1 mouse cellular context compared by ENCODE assay signal in the genomic region with DNA sequence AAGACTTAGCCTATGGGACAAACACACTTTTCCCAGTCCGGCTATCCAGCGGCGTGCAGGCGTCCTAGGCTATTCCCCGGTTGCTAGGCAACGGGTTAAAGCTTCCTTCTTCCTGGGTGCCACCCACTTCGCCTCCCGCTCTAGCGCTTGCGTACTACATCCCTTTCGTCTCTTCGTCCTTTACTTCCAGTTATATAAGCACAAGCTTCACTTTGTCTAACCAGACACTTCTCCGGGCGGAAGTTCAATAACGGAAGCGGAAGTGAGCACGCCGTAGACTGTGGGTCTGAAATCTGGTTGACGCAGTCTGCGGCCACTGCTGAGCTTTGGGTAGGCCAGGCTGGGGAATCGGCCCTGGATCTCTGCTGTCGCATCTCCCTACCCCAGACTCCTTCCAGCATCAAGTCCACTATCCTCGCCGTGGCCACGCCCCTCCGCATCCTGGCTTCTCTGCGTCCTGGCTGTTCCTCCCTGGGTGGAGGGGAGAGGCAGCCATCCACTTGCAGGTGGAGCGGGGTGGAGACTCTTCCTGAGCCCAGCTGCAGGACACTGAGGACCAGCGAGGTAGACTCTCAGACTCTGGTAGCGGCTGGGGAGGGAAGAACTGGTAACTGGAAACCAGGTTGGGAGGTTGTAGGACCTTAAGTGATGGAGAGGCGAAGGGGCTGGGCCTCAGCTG.
TF ChIP-seq lines count a peak whose summit lies in the region.

A gene (plus strand): TSS at position 206 of the 679 bp plus-strand sequence.

TF ChIP-seq in MEL, 35 proteins besides CTCF, POLR2A, EP300 and RAD21 (continued from another document):
- TF ChIP-seq MYC (IDR thresholded peaks at IDR 0.05; ENCODE audit: low read depth, low read length) = no peak; the same call in 1 of the 2 replicates
- TF ChIP-seq MYB (IDR thresholded peaks at IDR 0.05; ENCODE audit: low read depth, low read length) = no peak
- TF ChIP-seq RCOR1 (IDR thresholded peaks at IDR 0.05; ENCODE audit: low read depth, low read length) = peak; percentile 45
- peak; percentile 78 for TF ChIP-seq NELFE (IDR thresholded peaks at IDR 0.05; ENCODE audit: low read depth, low read length)
- peak; percentile 60; the same call in 1 of the 2 replicates for TF ChIP-seq POLR2AphosphoS2 (IDR thresholded peaks at IDR 0.05; ENCODE audit: low read length)
- peak; percentile 48; the same call in 1 of the 2 replicates for TF ChIP-seq MAZ (IDR thresholded peaks at IDR 0.05; ENCODE audit: low read depth, low read length)
- no peak for TF ChIP-seq USF1 (IDR thresholded peaks at IDR 0.05; ENCODE audit: low read depth, low read length)
- TF ChIP-seq TCF12 (IDR thresholded peaks at IDR 0.05; ENCODE audit: low read depth, low read length) = 0 out of 2 replicates have a peak, but pooled peaks have one; percentile 38
- TF ChIP-seq GATA1 (IDR thresholded peaks at IDR 0.05; ENCODE audit: low read depth, low read length) = no peak
- peak; percentile 72 for TF ChIP-seq TBP (IDR thresholded peaks at IDR 0.05; ENCODE audit: low read depth, low read length)
- TF ChIP-seq ELF1 (IDR thresholded peaks at IDR 0.05; ENCODE audit: low read depth, low read length) = peak; percentile 96
- no peak for TF ChIP-seq ZMIZ1 (IDR thresholded peaks at IDR 0.05; ENCODE audit: low read depth, low read length)
- TF ChIP-seq UBTF (IDR thresholded peaks at IDR 0.05; ENCODE audit: borderline replicate concordance, insufficient read depth, low read depth, low read length) = no peak
- TF ChIP-seq ETS1 (IDR thresholded peaks at IDR 0.05; ENCODE audit: low read depth, low read length) = 0 out of 2 replicates have a peak, but pooled peaks have one; percentile 37
- TF ChIP-seq MEF2A (IDR thresholded peaks at IDR 0.05; ENCODE audit: extremely low read depth, insufficient replicate concordance, low read depth, low read length, poor library complexity, severe bottlenecking) = no peak
- TF ChIP-seq SMC3 (IDR thresholded peaks at IDR 0.05; ENCODE audit: low read depth, low read length) = no peak
- no peak for TF ChIP-seq ZC3H11A (IDR thresholded peaks at IDR 0.05; ENCODE audit: low read depth, low read length)
- no peak for TF ChIP-seq USF2 (IDR thresholded peaks at IDR 0.05; ENCODE audit: borderline replicate concordance in 1 of 2, insufficient read depth in 1 of 2, low read depth in 1 of 2, low read length in 2 of 2)
- TF ChIP-seq POLR2AphosphoS5 (IDR thresholded peaks at IDR 0.05; ENCODE audit: borderline replicate concordance, low read depth, low read length) = no peak
- peak; percentile 76 for TF ChIP-seq MAX (IDR thresholded peaks at IDR 0.05; ENCODE audit: low read length)
- TF ChIP-seq TAL1 (IDR thresholded peaks at IDR 0.05; ENCODE audit: low read length) = no peak
- TF ChIP-seq MAFK (IDR thresholded peaks at IDR 0.05; ENCODE audit: borderline replicate concordance, low read depth, low read length) = no peak
TF ChIP-seq in MEL: peak in this region for 14.
